ENCODE assay signal across 23 mouse cellular contexts in the genomic region with DNA sequence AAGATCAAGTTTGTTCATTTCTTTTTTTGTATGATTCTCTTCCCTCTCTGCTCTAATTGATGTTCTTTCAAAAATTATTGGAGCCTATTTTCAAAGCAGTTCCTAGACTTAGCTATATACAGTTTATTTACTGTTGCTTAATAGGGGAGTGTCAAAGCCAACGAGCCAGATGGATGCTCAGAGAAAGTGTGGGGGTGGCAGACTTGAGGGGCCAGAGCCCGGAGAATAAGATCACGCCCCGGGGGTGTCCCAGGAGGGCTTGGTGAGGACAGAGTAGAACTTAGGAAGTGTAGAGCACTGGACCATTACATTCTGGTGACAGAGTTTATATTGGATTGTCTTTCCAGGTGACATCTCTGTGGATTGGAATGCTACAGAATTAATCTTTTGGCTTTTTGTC. TPM values are rescaled to one million over a fixed set of nuclear protein-coding genes. Genes with fewer than 3 reads are reported as not detected.
DNase-seq lines count a peak whose midpoint lies in the region; TF ChIP-seq lines count a peak whose summit lies in the region.
"Had no signal": no experiment of that assay in that cellular context is flagged by ENCODE, and none has a peak within 500 bp of the region (broad histone marks: within the 10 kb centered on the region; RNA-seq: fewer than 3 reads in every experiment).

No protein-coding gene starts in this region.

- peaks cover 6% of the 10 kb centered on the region for H3K36me3 ChIP-seq in spleen, adult 2 months (ENCODE audit: control insufficient read depth, insufficient read depth, low read length)
- no peaks in the 10 kb centered on the region; the same call in 1 of the 2 replicates for H3K36me3 ChIP-seq in macrophage (ENCODE audit: inconsistent target)
- H3K36me3 ChIP-seq: hindbrain, embryonic 12.5 days; hindbrain, embryonic 15.5 days had no signal

- intact Hi-C loops in left cerebral cortex, postnatal 4 days (cut with DNase I): no loop called here

- no peaks in the 10 kb centered on the region for H3K27me3 ChIP-seq in spleen, adult 2 months (ENCODE audit: control insufficient read depth, insufficient read depth, low read length)
- H3K27me3 ChIP-seq: forebrain, embryonic 13.5 days; heart, embryonic 13.5 days; hindbrain, embryonic 12.5 days; hindbrain, embryonic 15.5 days had no signal

- no peak for TF ChIP-seq POLR2A in spleen, adult 2 months (IDR thresholded peaks at IDR 0.05; ENCODE audit: low read depth, low read length)

- no peak overlapping the region for H3K4me3 ChIP-seq in layer of hippocampus, adult 2 months
- H3K4me3 ChIP-seq in spleen, adult 2 months (ENCODE audit: extremely low read depth, insufficient read depth, insufficient read length): no peak overlapping the region
- no peak overlapping the region for H3K4me3 ChIP-seq in macrophage (ENCODE audit: inconsistent target)
- H3K4me3 ChIP-seq: forebrain, embryonic 10.5 days; forebrain, embryonic 13.5 days; heart, adult 2 months; heart, embryonic 10.5 days; heart, embryonic 13.5 days; hindbrain, embryonic 12.5 days; hindbrain, embryonic 15.5 days had no signal

- TF ChIP-seq CTCF in layer of hippocampus, adult 2 months (conservative IDR thresholded peaks at IDR 0.05): no peak
- no peak for TF ChIP-seq CTCF in spleen, adult 2 months (IDR thresholded peaks at IDR 0.05; ENCODE audit: extremely low read depth, insufficient read depth, insufficient read length, insufficient replicate concordance)

- peaks cover 95% of the 10 kb centered on the region for H3K79me2 ChIP-seq in macrophage (ENCODE audit: inconsistent target)

- WGBS in spleen, adult 2 months: 36% methylated on average over 4 of the region's 4 CpGs
- 74% methylated on average over 4 of the region's 4 CpGs for WGBS in macrophage (ENCODE audit: missing documents)

- peaks cover 32% of the 10 kb centered on the region for H3K4me1 ChIP-seq in spleen, adult 2 months (ENCODE audit: control insufficient read depth, insufficient read depth, insufficient read length)
- H3K4me1 ChIP-seq: hindbrain, embryonic 15.5 days had no signal

- H3K27ac ChIP-seq in layer of hippocampus, adult 2 months: peak overlapping the region; percentile 12; the same call in 1 of the 2 replicates
- peak overlapping the region; percentile 23; the same call in 1 of the 2 replicates for H3K27ac ChIP-seq in spleen, adult 2 months (ENCODE audit: insufficient read depth, low read length)
- H3K27ac ChIP-seq in macrophage: 0 out of 2 replicates have a peak overlapping the region, but pooled peaks have one; percentile 91
- H3K27ac ChIP-seq: forebrain, embryonic 10.5 days; forebrain, embryonic 13.5 days; heart, adult 2 months; heart, embryonic 10.5 days; heart, embryonic 13.5 days; hindbrain, embryonic 12.5 days; hindbrain, embryonic 15.5 days had no signal

- no peak for DNase-seq in layer of hippocampus, adult 2 months (ENCODE audit: low spot score in 2 of 2)
- no peak for DNase-seq in layer of hippocampus, adult 9-10 months (ENCODE audit: low spot score)
- DNase-seq in spleen, adult 2 months (ENCODE audit: low read depth in 1 of 2, low spot score in 2 of 2): no peak
- DNase-seq in spleen, adult 12 weeks (ENCODE audit: low spot score): no peak
- DNase-seq in left cerebral cortex, postnatal 4 days: no peak
- DNase-seq: adrenal gland, postnatal 25 days; cerebellum, adult 18-20 months; cerebellum, adult 9-10 months; cerebellum, postnatal 14 days; gastrocnemius, postnatal 25 days; heart, adult 2 months had no signal

RNA-seq across cellular contexts. Expression of a gene that starts 30.5 kb away (rescaled TPM):
- 10 to 100 TPM; 32.0 to 33.1 TPM for total RNA-seq in layer of hippocampus, adult 2 months (2021)
- polyA plus RNA-seq in spleen, adult 2 months (2012; rRNA removed): 76.2 and 87.6 TPM in 2 replicates
- total RNA-seq in macrophage (2018; cell fraction: chromatin; rRNA removed): 100 to 1,000 TPM in 21 of 26 experiments, 10 to 100 TPM in 5; 72.9 to 153 (median 117) TPM
- total RNA-seq in macrophage (2018; cell fraction: cytosol; rRNA removed): 100 to 1,000 TPM; 107 to 139 (median 117) TPM
- 100 to 1,000 TPM in 13 of 26 experiments, 10 to 100 TPM in 13; 73.3 to 148 (median 98.6) TPM for total RNA-seq in macrophage (2018; cell fraction: nucleus; rRNA removed)
- polyA plus RNA-seq in macrophage (2018): 68.1 to 117 TPM (median 91.5 TPM) in 3 replicates
- total RNA-seq in left cerebral cortex, postnatal 4 days (2021): 10 to 100 TPM; 34.0 to 35.7 TPM

RNA-seq across cellular contexts. Expression of a gene that starts 51.1 kb away (rescaled TPM):
- total RNA-seq in layer of hippocampus, adult 2 months (2021): 1 to 10 TPM; 2.3 to 4.2 TPM
- polyA plus RNA-seq in spleen, adult 2 months (2012; rRNA removed): 0.19 and 0.54 TPM in 2 replicates
- total RNA-seq in macrophage (2018; cell fraction: chromatin; rRNA removed): not detected
- total RNA-seq in macrophage (2018; cell fraction: cytosol; rRNA removed): not detected
- 1 to 10 TPM in 1 of 26 experiments, under 1 TPM in 2, not detected in 23; 0.85 to 3.4 (median 0.88) TPM for total RNA-seq in macrophage (2018; cell fraction: nucleus; rRNA removed)
- polyA plus RNA-seq in macrophage (2018): not detected in 3 replicates
- 1 to 10 TPM in 1 of 2 experiments, under 1 TPM in 1; 0.72 to 1.8 TPM for total RNA-seq in left cerebral cortex, postnatal 4 days (2021)
- total RNA-seq: gastrocnemius, adult 18-20 months; gastrocnemius, postnatal 25 days; heart, adult 2 months; hematopoietic stem cell, adult 5-6 weeks had no signal
- polyA plus RNA-seq: activated CD4-positive, CD25-positive, alpha-beta regulatory T cell, adult 4 months; heart, embryonic 16.5 days had no signal

RNA-seq across cellular contexts. Expression of a gene that starts 51.5 kb away (rescaled TPM):
- total RNA-seq in layer of hippocampus, adult 2 months (2021): 1 to 10 TPM; 5.0 to 5.3 TPM
- 0.02 TPM in 1 of 2 replicates, not detected in the other for polyA plus RNA-seq in spleen, adult 2 months (2012; rRNA removed)
- total RNA-seq in macrophage (2018; cell fraction: chromatin; rRNA removed): not detected
- total RNA-seq in macrophage (2018; cell fraction: cytosol; rRNA removed): under 1 TPM in 1 of 26 experiments, not detected in 25; 0.07 TPM
- total RNA-seq in macrophage (2018; cell fraction: nucleus; rRNA removed): under 1 TPM in 1 of 26 experiments, not detected in 25; 0.59 TPM
- polyA plus RNA-seq in macrophage (2018): not detected in 3 replicates
- total RNA-seq in left cerebral cortex, postnatal 4 days (2021): 1 to 10 TPM; 2.0 to 2.1 TPM
- total RNA-seq: adrenal gland, postnatal 25 days; gastrocnemius, adult 18-20 months; gastrocnemius, postnatal 25 days had no signal
- polyA plus RNA-seq: activated CD4-positive, CD25-positive, alpha-beta regulatory T cell, adult 4 months; CD4-positive, CD25-positive, alpha-beta regulatory T cell, adult 4 months had no signal

Comparison
In these comparisons a context has a peak if more than half of its experiments do, and no peak if none do; other contexts are left out.
1. H3K27ac ChIP-seq: peak in every context shown above with its lines; median percentile 91 in macrophage; 23 in spleen, adult 2 months; 12 in layer of hippocampus, adult 2 months.